Mouse (Mus musculus): ENCODE results near the gene Pcgf2.
"Not testable (repeated sequence)": the region's sequence is repeated elsewhere in the genome, so short reads cannot be mapped to it uniquely, and the experiment has no call there.

The Pcgf2 gene

DNA sequence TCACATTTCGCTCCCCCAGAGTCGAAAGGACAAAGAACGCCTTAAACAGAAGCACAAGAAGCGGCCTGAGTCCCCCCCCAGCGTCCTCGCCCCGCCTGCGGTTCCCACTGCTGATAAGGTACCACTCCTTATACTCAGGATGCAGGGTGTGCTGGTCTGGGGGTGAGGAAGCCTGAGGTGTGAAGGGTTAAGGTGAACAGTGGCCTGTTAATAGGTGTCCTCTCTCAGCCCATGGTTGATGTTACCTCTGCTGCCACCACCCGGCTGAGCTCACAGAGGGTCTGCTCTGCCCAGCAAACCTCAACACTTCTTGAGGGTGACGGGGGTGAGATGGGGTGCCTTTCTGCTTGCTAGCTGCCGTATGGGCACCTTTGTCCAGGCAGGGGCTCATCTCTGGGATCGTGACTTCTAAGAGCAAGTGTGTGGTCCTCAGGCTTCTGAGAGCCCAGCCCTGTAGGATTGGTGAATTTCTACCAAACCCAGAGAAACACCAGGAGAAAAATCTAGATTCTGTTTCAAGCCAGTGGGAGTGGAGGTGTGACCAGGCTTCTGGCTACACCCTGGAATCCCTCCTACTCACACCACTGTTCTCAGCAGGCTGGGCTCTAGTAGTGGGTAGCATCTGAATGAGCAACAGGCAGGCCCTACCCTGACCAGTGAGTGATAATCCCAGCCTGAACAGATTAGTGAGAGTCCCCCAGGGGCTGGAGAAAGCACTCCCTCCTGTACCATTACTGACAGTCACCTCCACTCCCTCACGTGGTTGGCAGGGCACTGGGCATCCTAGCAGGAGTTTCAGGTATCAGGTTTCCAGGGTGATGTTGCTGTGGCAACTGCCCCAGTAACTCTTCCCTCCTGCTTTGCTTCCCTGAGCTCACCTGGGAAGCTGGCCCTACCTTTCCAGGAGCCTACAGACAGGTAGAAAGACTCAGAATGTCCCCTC lies 29.8 kb downstream of the Pcgf2 start:
- ATAC-seq (ENCODE audit: insufficient number of reproducible peaks, low FRiP score, low TSS enrichment): no peak

DNA sequence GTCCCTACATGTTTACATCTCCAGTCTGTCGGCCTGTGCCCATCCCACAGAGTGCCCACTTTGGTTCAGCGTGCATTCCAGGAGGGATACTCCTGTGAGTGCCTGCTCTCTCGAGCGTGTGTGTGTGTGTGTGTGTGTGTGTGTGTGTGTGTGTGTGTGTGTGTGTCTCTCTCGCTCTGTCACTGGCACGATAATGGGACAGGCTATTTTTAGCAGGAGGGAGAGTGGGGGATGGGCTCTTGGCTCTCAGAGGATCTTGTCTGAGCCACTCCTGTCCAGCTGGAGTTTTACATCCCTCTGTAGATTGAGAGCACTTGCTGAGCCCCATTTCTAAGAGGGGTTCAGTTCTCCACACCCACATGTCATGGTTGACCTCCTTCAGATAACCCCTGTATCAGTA lies 30.5 kb downstream of the Pcgf2 start:
- no peak for ATAC-seq (ENCODE audit: insufficient number of reproducible peaks, low FRiP score, low TSS enrichment)

DNA sequence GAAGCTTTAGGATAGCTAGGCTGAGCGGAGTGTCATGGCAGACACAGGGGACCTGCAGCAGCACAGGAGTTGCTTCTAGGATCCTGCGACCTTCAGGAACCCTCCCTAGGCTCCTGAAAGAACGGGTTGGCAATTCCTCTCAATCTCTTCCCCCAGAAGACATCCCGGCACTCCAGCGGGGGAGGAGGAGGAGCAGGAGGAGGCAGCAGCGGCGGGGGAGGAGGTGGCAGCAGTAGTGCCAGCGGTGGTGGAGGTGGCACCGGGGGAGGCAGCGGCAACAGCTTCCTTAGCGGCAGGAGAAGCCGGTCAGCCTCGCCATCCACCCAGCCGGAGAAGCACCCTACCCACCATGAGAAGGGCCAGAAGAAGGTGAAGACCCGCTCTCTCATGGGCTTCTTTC lies 31.0 kb downstream of the Pcgf2 start:
- ATAC-seq (ENCODE audit: insufficient number of reproducible peaks, low FRiP score, low TSS enrichment): no peak

DNA sequence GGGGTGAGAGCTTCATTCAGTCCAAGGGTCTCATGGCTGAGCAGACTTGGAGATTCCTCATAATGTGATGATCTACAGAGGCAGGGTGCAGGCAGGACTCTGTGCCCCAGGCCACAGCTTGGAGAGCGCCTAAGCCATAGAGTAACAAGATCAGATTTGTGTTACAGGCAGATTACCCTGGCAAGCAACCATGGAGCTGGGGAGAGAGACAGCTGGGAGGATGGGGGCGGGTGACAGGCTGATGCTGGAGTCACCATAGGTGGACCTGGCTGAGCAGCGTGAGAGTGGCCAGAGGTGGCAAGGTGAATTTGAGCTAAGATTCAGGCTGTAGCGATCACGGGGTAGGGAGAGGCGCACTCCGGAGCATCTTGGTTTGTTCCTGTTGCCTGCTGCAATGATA lies 32.1 kb downstream of the Pcgf2 start:
- ATAC-seq (ENCODE audit: insufficient number of reproducible peaks, low FRiP score, low TSS enrichment): no peak

DNA sequence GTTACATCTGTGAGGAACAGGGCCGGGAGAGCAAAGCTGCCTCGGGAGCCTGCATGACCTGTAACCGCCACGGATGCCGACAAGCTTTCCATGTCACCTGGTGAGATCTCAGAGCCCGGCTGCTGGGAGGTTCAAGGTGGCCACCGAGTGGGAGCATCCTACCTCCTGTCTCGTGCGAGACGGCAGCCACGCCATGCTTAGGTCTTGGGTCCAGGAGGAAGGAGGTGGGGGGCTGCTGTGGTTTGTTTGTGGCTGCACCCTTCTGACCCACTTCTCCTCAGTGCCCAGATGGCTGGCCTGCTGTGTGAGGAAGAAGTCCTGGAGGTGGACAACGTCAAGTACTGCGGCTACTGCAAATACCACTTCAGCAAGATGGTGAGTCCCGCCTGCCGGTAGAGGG lies 33.5 kb downstream of the Pcgf2 start:
- no peak for ATAC-seq (ENCODE audit: insufficient number of reproducible peaks, low FRiP score, low TSS enrichment)

DNA sequence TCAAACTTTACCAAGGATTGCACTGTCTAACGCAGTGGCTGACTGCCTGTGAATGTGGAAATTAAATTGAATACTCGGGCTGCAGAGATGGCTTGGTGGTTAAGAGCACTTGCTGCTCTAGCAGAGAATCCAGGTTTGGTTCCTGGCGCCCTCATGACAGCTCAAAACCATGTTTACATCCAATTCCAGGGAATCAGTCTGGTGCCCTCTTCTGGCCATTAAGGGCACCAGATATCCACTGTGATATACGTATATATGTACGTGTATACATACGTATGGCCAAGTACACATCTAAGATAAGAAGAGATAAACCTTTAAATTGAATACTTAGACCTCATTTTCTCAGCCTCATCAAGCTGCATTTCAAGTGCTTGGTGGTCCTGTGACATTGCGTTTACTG lies 34.1 kb downstream of the Pcgf2 start:
- no peak for ATAC-seq (ENCODE audit: insufficient number of reproducible peaks, low FRiP score, low TSS enrichment)

DNA sequence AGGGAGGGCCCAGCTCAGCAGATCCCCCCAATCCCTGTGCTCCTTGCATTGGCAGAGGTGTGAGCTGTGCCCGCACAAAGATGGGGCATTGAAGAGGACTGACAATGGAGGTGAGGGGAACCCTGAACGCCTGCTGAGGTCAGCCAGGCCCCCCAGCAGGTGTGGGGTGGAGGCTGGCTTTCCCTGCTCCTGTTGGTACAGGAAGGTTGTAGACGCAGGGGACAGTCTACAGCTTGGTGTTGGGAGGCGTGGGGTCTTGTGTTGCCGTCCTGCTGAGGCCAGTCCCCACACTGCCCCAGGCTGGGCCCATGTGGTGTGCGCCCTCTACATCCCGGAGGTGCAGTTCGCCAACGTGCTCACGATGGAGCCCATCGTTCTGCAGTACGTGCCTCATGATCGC lies 34.9 kb downstream of the Pcgf2 start:
- no peak for ATAC-seq (ENCODE audit: insufficient number of reproducible peaks, low FRiP score, low TSS enrichment)

DNA sequence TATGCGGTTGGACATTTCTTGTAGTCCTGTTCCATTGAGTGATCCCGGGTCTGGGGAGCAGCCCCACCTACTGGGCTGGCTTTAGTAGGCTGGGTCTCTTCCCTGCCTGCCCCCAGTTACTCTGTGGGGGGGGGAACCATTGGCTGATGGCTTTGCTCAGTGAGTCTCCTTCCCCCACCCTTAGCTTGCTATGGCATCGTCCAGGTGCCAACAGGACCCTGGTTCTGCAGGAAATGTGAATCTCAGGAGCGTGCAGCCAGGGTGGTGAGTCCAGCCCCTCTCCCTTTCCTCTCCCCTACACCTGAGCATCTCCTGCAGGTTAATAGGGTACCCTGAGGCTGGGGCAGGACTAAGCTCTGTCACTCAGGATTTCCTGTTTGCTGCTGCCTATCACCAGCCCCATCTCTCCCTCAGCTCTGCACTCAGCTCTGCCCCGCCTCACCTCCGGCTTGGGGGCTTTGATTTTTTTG lies 35.5 kb downstream of the Pcgf2 start:
- ATAC-seq (ENCODE audit: insufficient number of reproducible peaks, low FRiP score, low TSS enrichment): no peak

DNA sequence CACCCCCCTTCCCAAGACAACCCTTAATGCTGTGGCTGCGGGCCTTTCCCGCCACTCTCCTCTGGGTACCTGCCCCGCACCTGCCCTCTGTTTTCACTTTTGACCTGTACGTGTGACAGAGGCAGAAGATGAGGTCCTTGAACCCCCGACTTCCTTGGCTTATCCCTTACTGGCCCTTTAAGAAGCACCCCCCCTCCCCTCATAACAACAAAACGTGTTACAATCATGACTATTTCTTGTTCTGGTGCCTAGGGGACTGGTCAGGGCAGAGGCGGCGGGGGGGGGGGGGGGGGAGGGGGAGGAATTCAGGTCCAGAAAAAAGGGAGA lies 36.0 kb downstream of the Pcgf2 start:
- no peak for ATAC-seq (ENCODE audit: insufficient number of reproducible peaks, low FRiP score, low TSS enrichment)

DNA sequence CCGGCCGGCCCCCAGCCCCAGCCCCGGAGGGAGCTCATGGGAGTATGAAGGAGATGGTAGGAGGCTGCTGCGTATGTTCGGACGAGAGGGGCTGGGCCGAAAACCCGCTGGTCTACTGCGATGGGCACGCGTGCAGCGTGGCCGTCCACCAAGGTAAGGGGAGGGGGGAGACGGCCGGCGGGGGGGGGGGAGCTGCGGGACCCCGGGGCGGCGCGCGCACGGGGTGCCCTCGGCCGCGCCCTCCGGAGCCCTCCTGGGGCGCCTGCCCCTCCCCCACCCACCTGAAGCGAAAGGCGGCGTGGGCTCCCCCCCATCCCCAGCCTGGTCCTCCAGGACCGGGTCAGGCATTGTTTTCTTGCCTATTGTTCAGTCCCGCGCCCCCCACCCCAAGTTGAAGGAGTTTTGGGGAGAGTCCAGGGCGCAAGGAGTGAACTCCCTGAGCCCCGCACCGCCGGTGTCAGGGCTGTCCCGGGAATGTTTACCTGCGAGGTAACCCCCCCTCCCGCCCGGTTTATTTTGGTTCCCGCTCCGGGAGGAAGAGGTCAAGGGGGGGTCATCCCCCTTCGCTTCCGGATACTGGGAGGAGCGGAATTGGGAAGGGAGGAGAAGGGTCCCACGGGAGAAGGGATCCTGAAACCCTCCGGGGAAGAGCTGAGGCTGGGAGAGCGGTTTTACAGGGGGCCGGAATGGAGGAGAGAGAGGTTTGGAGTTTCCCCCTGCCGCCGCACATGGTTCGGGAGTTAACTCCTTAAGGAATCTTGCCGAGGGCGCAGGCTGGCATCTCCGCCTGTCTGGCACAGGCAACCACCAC lies 36.6 kb downstream of the Pcgf2 start:
- no peak for ATAC-seq (ENCODE audit: insufficient number of reproducible peaks, low FRiP score, low TSS enrichment)

DNA sequence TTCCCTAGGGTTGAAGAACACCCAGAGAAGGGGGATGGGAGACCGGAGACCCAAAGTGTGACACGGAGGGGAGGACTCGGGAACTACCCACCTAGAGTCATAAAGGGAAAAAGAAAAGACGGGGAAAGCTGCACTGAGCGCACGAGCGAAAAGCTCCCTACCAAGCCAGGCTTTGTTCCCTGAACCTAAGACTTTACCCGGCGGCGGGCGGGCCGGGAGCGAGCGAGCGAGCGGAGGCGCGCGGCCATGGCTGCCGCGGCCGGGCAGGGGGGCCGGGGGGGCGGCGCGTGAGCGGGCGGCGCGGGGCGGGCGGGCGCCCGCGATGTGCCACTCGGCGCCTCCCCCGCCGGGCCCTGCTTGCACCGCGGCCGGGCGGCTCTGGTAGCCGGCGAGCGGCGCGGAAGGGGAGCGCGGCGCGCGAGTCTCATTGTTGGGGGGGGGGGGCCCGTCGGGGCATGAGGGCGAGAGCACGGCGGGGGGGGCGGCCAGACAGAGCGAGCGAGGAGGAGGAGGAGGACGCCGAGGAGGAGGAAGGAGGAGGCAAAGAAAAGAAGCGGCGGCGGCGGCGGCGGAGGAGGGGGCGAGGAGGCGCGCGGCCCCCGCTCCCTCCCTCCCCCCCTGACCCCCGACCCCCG lies 37.3 kb downstream of the Pcgf2 start, which contains the start of gene Mllt6:
Gene Mllt6 (plus strand): TSS at position 522 of the 635 bp plus-strand sequence.
- peak; percentile 60; the same call in 1 of the 2 replicates for ATAC-seq (ENCODE audit: insufficient number of reproducible peaks, low FRiP score, low TSS enrichment)

DNA sequence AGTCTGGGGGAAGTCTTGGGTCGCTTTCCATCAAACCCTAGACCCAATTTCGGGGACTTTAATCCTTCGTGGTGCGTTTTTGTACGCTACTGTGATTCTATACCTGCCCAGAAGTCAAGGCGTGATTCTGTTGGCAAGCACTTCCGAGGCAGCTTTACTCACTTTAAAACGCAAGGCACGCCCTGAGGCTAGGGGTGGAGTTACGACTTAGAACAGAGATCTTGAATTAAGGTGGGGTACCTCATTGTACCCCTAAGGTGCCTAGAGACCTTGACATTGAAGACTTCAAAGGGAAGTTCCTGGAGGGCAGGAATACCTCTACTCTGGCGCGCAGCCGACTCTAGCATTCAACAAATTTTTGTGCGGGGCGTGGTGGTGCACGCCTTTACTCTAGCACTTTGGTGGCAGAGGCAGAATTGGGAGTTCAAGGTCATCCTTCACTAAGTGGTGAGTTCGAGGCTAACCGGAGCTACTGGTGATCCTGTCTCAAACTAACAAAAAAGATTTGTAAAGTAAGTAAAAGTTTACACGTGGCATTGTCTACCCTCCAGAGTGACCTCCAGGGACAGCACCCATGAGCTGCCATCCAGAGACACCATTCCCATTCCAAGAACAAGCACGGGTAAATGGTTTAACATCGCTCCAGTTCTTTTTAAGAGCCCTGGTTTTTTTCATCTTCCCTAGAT lies 37.9 kb downstream of the Pcgf2 start:
- no peak for ATAC-seq (ENCODE audit: insufficient number of reproducible peaks, low FRiP score, low TSS enrichment)

DNA sequence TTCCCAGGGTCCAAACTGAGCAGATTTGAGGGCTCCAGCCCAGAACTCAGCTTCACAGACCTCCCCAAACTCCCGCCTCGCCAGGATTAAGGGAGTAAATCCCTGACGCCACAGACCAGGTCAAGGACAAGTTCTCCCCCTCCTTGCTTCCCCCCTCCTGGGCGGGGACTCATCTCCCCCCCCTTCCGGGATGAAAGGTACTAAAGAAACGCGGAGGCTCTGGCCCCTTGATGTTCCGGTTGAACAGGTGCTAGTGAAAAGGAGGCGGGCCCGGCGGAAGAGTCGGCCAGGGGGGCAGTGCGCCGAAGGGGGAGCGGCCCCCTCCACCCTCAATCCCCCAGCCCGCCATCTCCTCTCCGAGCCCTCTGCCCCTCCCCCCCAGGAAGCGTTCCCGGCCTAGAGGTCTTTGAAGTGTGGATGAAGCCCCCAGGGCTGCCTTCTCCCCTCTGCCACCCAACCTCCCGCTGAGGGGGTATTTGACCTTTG lies 38.6 kb downstream of the Pcgf2 start:
- ATAC-seq (ENCODE audit: insufficient number of reproducible peaks, low FRiP score, low TSS enrichment): no peak

DNA sequence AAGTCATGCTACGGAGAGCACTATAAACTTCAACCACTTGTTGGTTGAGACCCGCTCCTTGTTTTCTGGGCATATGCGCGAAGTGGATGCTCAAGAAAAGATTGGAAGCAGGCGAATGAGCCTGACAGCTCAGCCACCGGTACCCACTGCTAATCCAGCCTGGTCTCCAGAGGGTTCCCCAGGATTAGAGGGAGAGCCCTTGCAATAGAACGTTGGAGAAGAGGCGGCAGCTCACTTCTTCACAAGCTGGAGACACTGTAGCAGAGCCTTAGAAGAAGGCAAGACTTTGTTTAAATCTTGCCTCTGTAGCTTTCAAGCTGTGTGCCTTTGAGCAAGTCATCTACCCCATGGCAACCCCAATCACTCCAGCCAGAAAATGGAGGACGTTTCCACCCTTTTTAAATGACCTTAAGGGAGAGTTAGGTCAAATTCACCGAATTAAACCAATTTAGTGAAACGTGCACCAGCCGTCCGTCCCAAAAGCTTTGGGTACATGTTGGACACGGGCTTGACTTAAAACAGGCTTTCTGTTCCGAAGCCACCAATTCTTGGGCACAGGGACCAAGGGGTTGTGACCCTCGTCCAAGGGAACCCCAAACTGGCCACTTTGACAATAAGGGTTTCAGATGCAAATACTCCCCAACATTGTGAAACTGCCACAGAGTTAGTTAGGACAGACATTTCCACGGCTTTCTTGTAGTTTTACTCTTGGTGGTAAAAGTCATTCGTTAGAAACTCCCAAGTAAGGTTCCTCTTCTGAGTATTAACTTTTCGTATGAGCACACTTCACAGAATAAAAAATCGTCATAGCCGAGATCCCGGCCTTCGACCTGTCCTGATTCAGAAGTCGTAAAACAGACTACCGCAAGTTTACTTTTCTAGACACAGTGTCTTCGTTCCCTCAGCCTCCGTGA lies 39.3 kb downstream of the Pcgf2 start:
- ATAC-seq (ENCODE audit: insufficient number of reproducible peaks, low FRiP score, low TSS enrichment): no peak

DNA sequence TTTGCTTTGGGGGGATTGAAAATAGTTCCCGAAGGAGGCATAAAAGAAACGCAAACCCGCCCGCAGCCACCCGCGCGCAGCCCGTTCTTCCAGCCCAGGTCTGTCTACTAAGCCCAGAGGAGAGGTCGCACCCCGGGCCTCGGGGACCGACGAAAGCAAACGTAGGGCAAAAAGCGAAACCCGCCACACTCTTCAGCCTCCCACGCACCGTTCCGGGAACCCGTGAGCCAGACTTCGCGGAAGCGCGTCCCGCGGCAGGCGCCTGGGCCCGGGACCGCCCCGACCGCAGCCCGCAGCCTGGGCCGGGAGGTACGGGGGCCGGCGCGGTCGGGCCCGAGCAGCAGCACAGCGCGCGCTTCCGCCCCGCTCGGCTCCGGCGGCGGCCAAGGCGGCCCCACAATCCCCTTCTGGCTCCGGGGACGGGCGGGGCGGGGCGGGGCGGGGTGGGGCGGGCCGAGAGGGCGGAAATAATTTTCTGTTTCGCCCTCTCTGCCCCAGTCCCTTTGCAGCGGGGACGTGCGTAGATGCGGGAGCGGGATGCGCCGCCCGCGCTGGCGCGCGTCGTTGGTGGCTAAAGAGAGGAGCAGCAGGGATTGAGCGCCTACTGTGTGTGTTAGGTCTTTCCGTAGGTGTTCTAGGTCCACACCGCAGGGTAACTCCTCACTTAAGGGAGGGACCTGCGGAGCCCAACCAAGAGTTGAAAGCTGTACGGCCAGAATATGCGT lies 40.1 kb downstream of the Pcgf2 start:
- peak; percentile 57; the same call in 1 of the 2 replicates for ATAC-seq (ENCODE audit: insufficient number of reproducible peaks, low FRiP score, low TSS enrichment)

DNA sequence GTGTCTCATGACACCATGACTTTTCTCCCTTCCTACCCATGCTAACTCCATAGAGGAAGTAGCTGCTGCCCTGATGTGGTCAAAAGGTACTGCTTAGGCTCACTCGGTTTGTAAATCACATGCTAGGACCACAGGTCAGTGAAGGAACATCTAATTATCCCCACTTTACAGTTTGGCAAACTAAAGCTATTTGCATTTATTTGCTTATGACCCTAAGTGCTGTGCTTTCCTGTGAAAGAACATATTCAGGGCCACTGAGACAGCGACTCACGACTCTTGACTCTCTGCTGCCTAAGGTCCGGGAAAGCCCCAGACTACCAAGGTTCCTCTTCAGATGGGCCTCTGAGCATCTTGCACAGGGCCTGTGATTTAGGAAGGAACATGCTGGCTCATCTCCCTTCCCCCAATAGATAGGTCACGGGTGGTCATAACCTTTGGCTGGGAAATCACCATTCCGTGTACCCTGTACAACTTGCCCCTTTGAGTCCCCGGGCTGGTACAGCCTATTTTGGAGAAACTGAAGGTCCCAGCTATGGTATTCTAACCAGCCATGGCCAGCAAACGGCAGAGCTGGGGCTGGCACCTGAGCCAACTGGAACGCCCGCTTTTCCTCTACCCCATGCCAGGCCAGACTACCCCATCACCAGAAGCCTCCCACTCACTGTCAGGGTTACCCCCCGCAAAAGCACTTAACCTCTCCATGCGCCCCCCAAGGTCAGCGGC lies 40.9 kb downstream of the Pcgf2 start:
- ATAC-seq (ENCODE audit: insufficient number of reproducible peaks, low FRiP score, low TSS enrichment): no peak

DNA sequence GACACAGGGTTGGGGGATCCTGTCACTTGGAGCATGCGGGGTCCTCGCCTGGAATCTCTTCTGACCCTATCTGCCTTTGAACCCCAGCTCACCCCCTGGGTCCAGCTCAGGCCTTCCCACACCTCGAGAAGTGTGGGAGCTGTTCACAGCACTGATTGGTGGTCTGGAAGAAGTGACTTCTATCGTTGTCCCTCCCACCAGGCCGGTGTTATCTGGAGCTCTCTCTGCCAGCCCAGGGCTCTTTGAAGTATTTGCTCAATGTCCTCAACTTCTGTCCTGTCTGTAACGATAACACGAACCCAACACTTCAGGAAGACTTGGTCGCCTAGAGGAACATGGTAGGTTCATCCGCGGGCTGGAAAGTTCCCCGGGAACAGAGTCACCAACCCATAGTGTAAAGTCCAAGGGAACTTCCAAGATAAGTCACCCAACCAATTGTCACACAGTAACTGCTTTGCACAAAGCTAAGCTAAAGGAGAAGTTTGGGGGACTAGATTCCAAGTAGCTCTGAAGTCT lies 41.5 kb downstream of the Pcgf2 start:
- ATAC-seq (ENCODE audit: insufficient number of reproducible peaks, low FRiP score, low TSS enrichment): no peak

DNA sequence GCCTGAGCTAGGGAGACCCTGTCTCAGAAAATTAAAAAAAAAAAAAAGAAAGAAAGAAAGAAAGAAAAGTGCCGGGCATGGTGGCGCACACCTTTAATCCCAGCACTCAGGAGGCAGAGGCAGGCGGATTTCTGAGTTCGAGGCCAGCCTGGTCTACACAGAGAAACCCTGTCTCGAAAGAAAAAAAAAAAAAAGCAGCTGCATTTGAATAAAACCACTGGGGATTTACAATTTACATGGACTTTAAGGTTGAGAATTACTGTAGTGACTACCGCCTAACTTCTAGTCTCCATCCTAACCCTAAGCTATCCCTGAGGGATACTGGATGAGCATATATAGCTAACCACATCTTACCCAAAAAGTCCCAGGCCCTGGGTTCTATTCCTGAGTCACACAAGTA lies 42.3 kb downstream of the Pcgf2 start:
- ATAC-seq (ENCODE audit: insufficient number of reproducible peaks, low FRiP score, low TSS enrichment): not testable (repeated sequence)
